Mouse (Mus musculus) erythroblast, embryonic 14.5 days (primary cell): ENCODE measurements around the gene Pi4k2a.

ENCODE experiments used
- GATA1 ChIP-seq: IDR thresholded peaks from 2 replicates; pipeline ENCODE4 v1.6.1; 2012; ENCODE audit warnings: low read length, inconsistent platforms, mixed read lengths
- TAL1 ChIP-seq: IDR thresholded peaks from 3 replicates; pipeline ENCODE4 v1.6.1; 2012; ENCODE audit warnings: low read length, inconsistent platforms, mixed read lengths

GRCm38 (mm10) chr19:42089748-42090595 lies at the start of gene Pi4k2a:
- 0 out of 2 replicates have a peak, but pooled peaks have one; percentile 9 for TF ChIP-seq GATA1
- no peak for TF ChIP-seq TAL1
